Mouse (Mus musculus): Measurements from ENCODE around the gene Sh2d7. TPM values are rescaled to one million over a fixed set of nuclear protein-coding genes. Genes with fewer than 3 reads are reported as not detected.
"Not testable (repeated sequence)": the region's sequence is repeated elsewhere in the genome, so short reads cannot be mapped to it uniquely, and the experiment has no call there.

Sh2d7 gene
- polyA plus RNA-seq, 1 experiment from 2014 or later, result not detected

- H3K4me2 ChIP-seq, result no peak overlapping the region
- peaks cover 23% of the 10 kb centered on the region for H3K4me1 ChIP-seq
- ATAC-seq (ENCODE audit: low FRiP score), result no peak
- 72% methylated on average over 1 of the region's 1 CpGs for WGBS
- no peaks in the 10 kb centered on the region for H3K27me3 ChIP-seq (replicated peaks)
- no peaks in the 10 kb centered on the region for H3K36me3 ChIP-seq
- no peak overlapping the region for H3K9ac ChIP-seq (replicated peaks)
- H3K9me3 ChIP-seq (replicated peaks), result no peaks in the 10 kb centered on the region
- H3K4me3 ChIP-seq (replicated peaks), result no peak overlapping the region
- no peak overlapping the region for H3K27ac ChIP-seq (replicated peaks)
Observed at GRCm38 (mm10) chr9:54583712-54584111, 44.9 kb downstream of the Sh2d7 start.

- ATAC-seq (ENCODE audit: low FRiP score); H3K4me3 ChIP-seq (replicated peaks); H3K4me2 ChIP-seq; H3K27me3 ChIP-seq (replicated peaks); H3K9me3 ChIP-seq (replicated peaks); H3K27ac ChIP-seq (replicated peaks); H3K36me3 ChIP-seq; H3K9ac ChIP-seq (replicated peaks): not testable (repeated sequence)
- WGBS, result 97% methylated on average over 2 of the region's 2 CpGs
- peaks cover 24% of the 10 kb centered on the region for H3K4me1 ChIP-seq
Observed at GRCm38 (mm10) chr9:54584127-54584526, 45.3 kb downstream of the Sh2d7 start.

GRCm38 (mm10) chr9:54585839-54586198, 47.0 kb downstream of the Sh2d7 start:
- Histone ChIP-seq H3K36me3 (peaks cover 6% of the 10 kb centered on the region), H3K4me2 (peak overlapping the region; percentile 86), H3K4me1 (peaks cover 24% of the 10 kb centered on the region), H3K27me3 (replicated peaks) (no peaks in the 10 kb centered on the region), H3K9me3 (replicated peaks) (no peaks in the 10 kb centered on the region), H3K27ac (replicated peaks) (peak overlapping the region; percentile 78), H3K9ac (replicated peaks) (peak overlapping the region; percentile 41; the same call in 1 of the 2 replicates), H3K4me3 (replicated peaks) (peak overlapping the region; percentile 95)
- 34% methylated on average over 5 of the region's 5 CpGs for WGBS
- peak; percentile 41 for ATAC-seq (ENCODE audit: low FRiP score)

GRCm38 (mm10) chr9:54586199-54587061, 47.6 kb downstream of the Sh2d7 start, which contains the start of gene Idh3a:
Gene Idh3a (plus strand): TSS chr9:54586334.
- Histone ChIP-seq H3K27me3 (replicated peaks) (no peaks in the 10 kb centered on the region), H3K36me3 (peaks cover 6% of the 10 kb centered on the region), H3K4me2 (peak within 1 kb of the TSS; percentile 86), H3K4me3 (replicated peaks) (peak within 1 kb of the TSS; percentile 95), H3K9me3 (replicated peaks) (no peaks in the 10 kb centered on the region), H3K9ac (replicated peaks) (peak within 1 kb of the TSS; percentile 94), H3K27ac (replicated peaks) (peak within 1 kb of the TSS; percentile 78), H3K4me1 (peaks cover 24% of the 10 kb centered on the region)
- WGBS, result under 1% methylated on average over 70 of the region's 73 CpGs
- ATAC-seq (ENCODE audit: low FRiP score), result peak; percentile 99

- Histone ChIP-seq H3K4me3 (replicated peaks) (peak overlapping the region; percentile 95), H3K9ac (replicated peaks) (0 out of 2 replicates have a peak overlapping the region, but pooled peaks have one; percentile 94), H3K4me2 (peak overlapping the region; percentile 86), H3K27me3 (replicated peaks) (no peaks in the 10 kb centered on the region), H3K9me3 (replicated peaks) (no peaks in the 10 kb centered on the region), H3K4me1 (peaks cover 24% of the 10 kb centered on the region), H3K27ac (replicated peaks) (no peak overlapping the region), H3K36me3 (peaks cover 18% of the 10 kb centered on the region)
- no peak for ATAC-seq (ENCODE audit: low FRiP score)
- WGBS, result 79% methylated on average over 4 of the region's 4 CpGs
Observed at GRCm38 (mm10) chr9:54587863-54588262, 49.1 kb downstream of the Sh2d7 start.

- peaks cover 74% of the 10 kb centered on the region for H3K36me3 ChIP-seq
- H3K27me3 ChIP-seq (replicated peaks); H3K9ac ChIP-seq (replicated peaks); H3K4me2 ChIP-seq; H3K4me1 ChIP-seq; H3K27ac ChIP-seq (replicated peaks); ATAC-seq (ENCODE audit: low FRiP score); H3K4me3 ChIP-seq (replicated peaks); H3K9me3 ChIP-seq (replicated peaks): not testable (repeated sequence)
- WGBS, result 72% methylated on average over 4 of the region's 4 CpGs
Observed at GRCm38 (mm10) chr9:54593652-54594051, 54.9 kb downstream of the Sh2d7 start.

Other genes with a start within 250 kb of the Sh2d7 start
- 55.3 and 60.5 TPM in 2 replicates for gene Dmxl2, start 37.4 kb upstream of the Sh2d7 start, polyA plus RNA-seq (2015; fragmentation: Nextera tagmentation; extraction: Ambion mirVana)
- gene Cib2, start 21.2 kb downstream of the Sh2d7 start, polyA plus RNA-seq (2015; fragmentation: Nextera tagmentation; extraction: Ambion mirVana), result 63.6 and 76.2 TPM in 2 replicates
- 167 and 173 TPM in 2 replicates for gene Idh3a, start 47.4 kb downstream of the Sh2d7 start, polyA plus RNA-seq (2015; fragmentation: Nextera tagmentation; extraction: Ambion mirVana)
- 39.1 and 40.9 TPM in 2 replicates for gene Acsbg1, start 122.9 kb downstream of the Sh2d7 start, polyA plus RNA-seq (2015; fragmentation: Nextera tagmentation; extraction: Ambion mirVana)
- 7.5 and 8.0 TPM in 2 replicates for gene Dnaja4, start 159.9 kb downstream of the Sh2d7 start, polyA plus RNA-seq (2015; fragmentation: Nextera tagmentation; extraction: Ambion mirVana)
- gene Wdr61, start 195.5 kb downstream of the Sh2d7 start, polyA plus RNA-seq (2015; fragmentation: Nextera tagmentation; extraction: Ambion mirVana), result 79.1 and 91.7 TPM in 2 replicates
- 405 and 485 TPM in 2 replicates for gene Crabp1, start 225.8 kb downstream of the Sh2d7 start, polyA plus RNA-seq (2015; fragmentation: Nextera tagmentation; extraction: Ambion mirVana)